Mouse (Mus musculus) neural tube, embryonic 10.5 days (tissue): ENCODE measurements around the gene D430019H16Rik.

Experiments
- DNase-seq: peaks from one replicate; pipeline ENCODE4 v3.0.0-alpha.2; 2017; ENCODE audit warnings: low spot score; ENCODE audit errors: extremely low spot score

Gene D430019H16Rik

GRCm38 (mm10) chr12:105490227-105490626 is 36.6 kb downstream of the D430019H16Rik start:
- no peak for DNase-seq

GRCm38 (mm10) chr12:105490794-105491193 is 37.1 kb downstream of the D430019H16Rik start:
- DNase-seq: no peak

GRCm38 (mm10) chr12:105494796-105495195 is 41.1 kb downstream of the D430019H16Rik start:
- DNase-seq: no peak

DNA sequence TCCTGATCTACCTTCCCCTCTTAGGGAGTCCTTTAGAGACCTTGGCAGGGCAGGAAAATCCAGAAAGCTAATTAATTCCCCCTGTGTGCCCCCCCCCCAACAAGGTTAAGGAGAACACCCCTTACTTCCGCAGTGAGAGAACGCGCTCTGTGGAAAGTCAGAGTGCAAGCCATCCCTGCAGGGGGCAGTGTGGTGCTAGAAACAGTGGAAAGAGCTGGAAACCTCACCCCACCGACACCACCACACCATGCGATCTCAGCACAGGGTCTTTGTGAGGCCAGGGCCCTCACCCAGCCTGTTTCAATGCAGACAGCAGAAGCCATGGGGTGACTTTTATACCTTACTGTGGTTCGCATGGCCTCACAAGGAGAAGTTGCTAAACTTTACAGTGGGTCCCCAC is 44.2 kb downstream of the D430019H16Rik start:
- DNase-seq: peak; percentile 77

DNA sequence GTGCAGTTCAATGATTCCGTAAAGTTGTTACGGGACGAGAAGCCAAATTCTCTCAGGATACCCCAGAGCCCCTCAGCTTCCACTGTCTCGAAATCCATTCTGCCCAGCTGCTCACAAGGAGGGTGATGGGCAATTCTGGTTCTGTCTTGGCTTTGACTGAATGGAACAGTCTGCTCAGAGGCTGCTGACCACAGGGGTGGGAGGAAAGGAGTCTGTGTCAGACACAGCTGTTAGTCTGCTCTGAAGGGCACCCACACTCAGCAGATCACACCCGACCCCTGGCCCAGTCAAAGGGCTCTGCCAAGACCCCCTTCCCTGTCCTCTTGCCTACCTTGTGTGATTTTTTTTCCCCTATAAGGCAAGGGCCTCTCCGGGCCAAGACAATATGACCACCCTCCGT is 44.8 kb downstream of the D430019H16Rik start:
- DNase-seq: no peak

- DNase-seq: no peak
Observed at GRCm38 (mm10) chr12:105498842-105499241, 45.2 kb downstream of the D430019H16Rik start.

- DNase-seq: no peak
Observed at GRCm38 (mm10) chr12:105500940-105501339, 47.3 kb downstream of the D430019H16Rik start.

GRCm38 (mm10) chr12:105504736-105505135 is 51.1 kb downstream of the D430019H16Rik start:
- peak; percentile 40 for DNase-seq

DNA sequence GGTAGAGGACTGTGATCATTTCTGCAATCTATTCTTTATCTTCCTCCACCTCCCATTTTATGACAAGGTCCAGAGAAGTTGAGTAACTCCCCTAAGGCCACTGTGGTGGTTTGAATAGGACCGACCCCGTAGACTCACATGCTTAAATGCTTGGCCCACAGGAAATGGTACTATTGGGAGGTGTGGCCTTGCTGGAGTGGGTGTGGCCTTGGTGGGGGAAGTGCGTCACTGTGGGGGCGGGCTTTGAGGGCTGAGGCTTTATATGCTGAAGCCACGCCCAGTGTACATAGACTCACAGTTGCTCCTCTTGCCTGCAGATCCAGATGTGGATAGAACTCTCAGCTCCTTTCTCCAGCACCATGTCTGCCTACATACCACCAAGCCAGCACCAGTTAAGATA is 57.5 kb downstream of the D430019H16Rik start:
- DNase-seq: no peak

- DNase-seq: no peak
Observed at GRCm38 (mm10) chr12:105511671-105512502, 58.2 kb downstream of the D430019H16Rik start.

DNA sequence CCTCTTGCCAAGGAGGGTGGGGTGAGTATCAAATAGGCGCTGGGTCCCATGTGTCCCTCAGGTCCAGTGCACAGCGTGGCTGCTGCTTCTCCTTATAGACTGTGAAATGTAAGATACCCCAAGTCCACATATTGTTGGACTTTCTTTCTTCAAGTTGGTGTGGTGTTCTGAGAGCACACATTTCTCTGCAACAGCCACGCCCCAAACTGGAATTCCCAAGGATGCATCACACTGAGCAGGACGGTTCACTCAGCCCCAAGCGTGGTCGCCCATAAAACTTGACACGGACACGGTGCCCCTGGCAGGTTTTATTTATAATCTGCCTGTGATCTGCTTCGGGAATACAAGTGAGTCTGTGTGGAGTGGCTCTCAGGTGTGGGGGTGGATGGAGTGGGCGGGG is 60.5 kb downstream of the D430019H16Rik start:
- no peak for DNase-seq

GRCm38 (mm10) chr12:105517026-105517675 is 63.5 kb downstream of the D430019H16Rik start:
- no peak for DNase-seq

DNA sequence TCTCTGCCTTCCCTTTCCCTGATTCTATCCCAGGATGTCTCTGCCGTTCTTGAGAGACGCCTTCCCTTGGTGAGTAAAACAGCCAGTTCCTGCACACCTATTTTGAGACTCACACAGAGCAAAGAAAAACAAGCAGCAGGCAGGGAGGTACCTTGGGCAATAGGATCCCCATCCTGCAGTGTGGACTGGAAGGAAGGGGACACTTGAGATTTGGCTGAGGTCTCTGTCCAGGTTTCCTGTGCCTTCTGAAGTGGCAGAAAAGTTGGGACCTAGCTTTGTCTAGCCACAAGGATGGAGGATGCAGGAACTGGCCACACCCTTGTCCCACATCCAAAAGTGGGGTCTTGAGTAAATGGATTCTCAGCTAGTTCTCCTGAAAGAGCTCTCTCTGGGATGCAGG is 66.2 kb downstream of the D430019H16Rik start:
- no peak for DNase-seq

GRCm38 (mm10) chr12:105521170-105521762 is 67.6 kb downstream of the D430019H16Rik start:
- DNase-seq: no peak

DNA sequence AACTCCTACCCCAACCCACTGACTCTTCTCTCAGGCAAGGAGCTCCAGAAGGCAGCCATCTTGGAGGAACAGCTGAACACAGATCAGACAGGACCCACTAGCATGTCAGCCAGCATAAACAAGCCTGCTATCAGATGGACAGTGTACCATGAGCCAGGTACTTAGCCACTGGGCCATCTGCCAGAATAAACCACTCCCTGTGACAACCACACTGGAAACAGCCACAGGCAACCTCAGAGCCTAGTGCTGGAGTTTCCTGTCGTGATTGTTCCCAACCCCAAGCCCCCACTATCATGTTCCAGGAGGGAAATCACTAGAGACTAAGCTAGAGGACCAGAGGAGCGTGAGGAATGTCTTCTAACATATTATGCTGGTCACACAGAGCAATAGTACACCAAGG is 70.1 kb downstream of the D430019H16Rik start:
- DNase-seq: no peak

GRCm38 (mm10) chr12:105526186-105526585 is 72.5 kb downstream of the D430019H16Rik start:
- no peak for DNase-seq

GRCm38 (mm10) chr12:105526829-105527228 is 73.2 kb downstream of the D430019H16Rik start:
- no peak for DNase-seq

- no peak for DNase-seq
Observed at GRCm38 (mm10) chr12:105529545-105529944, 75.9 kb downstream of the D430019H16Rik start.

GRCm38 (mm10) chr12:105531724-105532371 is 78.2 kb downstream of the D430019H16Rik start:
- no peak for DNase-seq

DNA sequence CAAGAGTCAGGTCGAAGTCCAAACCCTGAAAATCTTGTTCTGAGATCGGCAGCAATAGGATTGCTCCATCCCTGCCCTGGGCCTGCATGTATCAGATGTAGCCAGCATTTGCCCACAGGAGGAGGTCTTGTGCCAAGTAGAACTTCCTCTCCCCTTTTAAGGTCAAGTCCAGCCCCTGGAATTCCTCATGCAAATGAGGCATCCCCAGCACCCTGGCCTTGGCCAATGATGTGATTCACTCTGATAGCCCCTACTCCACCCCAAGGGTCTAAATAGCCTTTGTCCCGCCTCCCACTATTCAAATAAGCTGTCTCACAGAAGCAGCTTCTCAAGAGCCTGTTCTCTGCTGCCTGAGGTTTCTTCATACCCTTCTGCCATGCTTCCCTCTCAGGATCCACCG is 81.2 kb downstream of the D430019H16Rik start:
- DNase-seq: no peak

DNA sequence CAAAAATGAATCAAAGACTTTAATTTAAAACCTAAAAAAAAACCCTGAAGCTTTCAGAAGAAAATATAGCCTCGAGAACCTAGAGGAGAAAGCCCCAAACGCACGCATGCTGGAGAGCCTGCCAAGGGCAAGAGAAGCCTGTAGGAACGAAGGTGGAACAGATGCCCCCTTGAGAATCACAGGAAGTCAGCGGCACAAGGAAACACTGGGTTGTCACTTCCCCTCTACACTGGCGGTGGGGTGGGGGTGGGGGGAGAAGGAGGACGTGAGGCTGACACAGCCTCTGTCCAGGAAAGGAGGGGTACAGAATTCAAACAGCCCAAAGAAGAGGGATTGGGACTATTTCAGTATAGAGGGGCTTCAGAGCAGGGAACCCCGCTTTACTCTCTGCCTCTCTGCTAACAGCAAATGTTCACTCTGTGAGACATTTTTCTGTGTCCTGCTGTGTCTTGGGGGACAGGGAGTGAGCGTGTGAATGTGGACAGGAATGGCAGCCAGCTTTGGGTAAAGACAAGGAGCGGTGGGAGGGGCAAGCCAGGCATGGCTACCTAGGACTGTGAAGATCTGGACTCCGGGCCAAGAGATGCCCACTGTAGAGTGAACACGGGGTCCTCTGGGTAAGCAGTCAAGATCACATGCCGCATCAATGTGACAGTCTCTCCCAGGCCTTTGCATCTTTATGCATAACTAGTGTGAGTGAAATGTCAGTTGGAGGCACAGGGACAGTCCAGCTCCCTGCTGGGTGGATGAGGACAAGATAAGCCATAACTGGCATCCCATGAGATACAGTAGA is 82.5 kb downstream of the D430019H16Rik start:
- no peak for DNase-seq
